Mouse (Mus musculus) natural killer cell, adult 2 months (primary cell): ENCODE results near the gene Dnajc27.
A peak's percentile ranks its signal among the peaks of the same experiment; 100 is the strongest.

Experiments used
- DNase-seq, 2 experiments: peaks; one replicate each; pipeline ENCODE4 v3.0.0; 2022; ENCODE audit warnings: low spot score in 2 of 2

Dnajc27 gene

GRCm38 (mm10) chr12:4080311-4080710 is 2.1 kb upstream of the Dnajc27 start:
- peak; percentile 71 to 80 for DNase-seq

- no peak for DNase-seq
These were observed 1.1 kb downstream of the Dnajc27 start for GRCm38 (mm10) chr12:4083441-4083840.

GRCm38 (mm10) chr12:4107383-4107782 is 25.0 kb downstream of the Dnajc27 start:
- peak in 1 of 2 experiments; percentile 33 for DNase-seq

GRCm38 (mm10) chr12:4116132-4116531 is 33.7 kb downstream of the Dnajc27 start:
- DNase-seq: no peak

GRCm38 (mm10) chr12:4117136-4117535 is 34.8 kb downstream of the Dnajc27 start:
- no peak for DNase-seq

GRCm38 (mm10) chr12:4117579-4117978 is 35.2 kb downstream of the Dnajc27 start:
- no peak for DNase-seq

GRCm38 (mm10) chr12:4127346-4127745 is 45.0 kb downstream of the Dnajc27 start:
- no peak for DNase-seq

- peak; percentile 75 to 77 for DNase-seq
These were observed 50.8 kb downstream of the Dnajc27 start, which contains the start of gene Adcy3 for GRCm38 (mm10) chr12:4132941-4133846. Gene Adcy3, plus strand, starts transcription at chr12:4133103.

GRCm38 (mm10) chr12:4133847-4134212 is 51.4 kb downstream of the Dnajc27 start:
- no peak for DNase-seq

- no peak for DNase-seq
These were observed 60.8 kb downstream of the Dnajc27 start for GRCm38 (mm10) chr12:4143179-4143578.

GRCm38 (mm10) chr12:4150936-4151335 is 68.6 kb downstream of the Dnajc27 start:
- no peak for DNase-seq

- no peak for DNase-seq
These were observed 69.6 kb downstream of the Dnajc27 start for GRCm38 (mm10) chr12:4151969-4152368.

- no peak for DNase-seq
These were observed 75.1 kb downstream of the Dnajc27 start for GRCm38 (mm10) chr12:4157466-4157865.

GRCm38 (mm10) chr12:4158179-4158578 is 75.8 kb downstream of the Dnajc27 start:
- no peak for DNase-seq

- DNase-seq: no peak
These were observed 76.7 kb downstream of the Dnajc27 start for GRCm38 (mm10) chr12:4158868-4159632.
